Mouse (Mus musculus) embryo, embryonic 10 days (tissue): ENCODE results near the gene Med18.

ENCODE experiments used
- DNase-seq: peaks from one replicate; pipeline ENCODE4 v3.0.0-alpha.2; 2015; ENCODE audit warnings: low spot score

Gene Med18

GRCm38 (mm10) chr4:132463430-132464254 is at the start of gene Med18:
Med18 (minus strand) TSS chr4:132463921.
- DNase-seq: peak; percentile 99

GRCm38 (mm10) chr4:132512080-132512479 is 48.4 kb upstream of the Med18 start:
- no peak for DNase-seq

- DNase-seq: peak; percentile 97
Observed at GRCm38 (mm10) chr4:132510352-132510798, 46.7 kb upstream of the Med18 start, which contains the start of gene Sesn2. Sesn2 (minus strand) TSS chr4:132510501.

GRCm38 (mm10) chr4:132509621-132510296 is 46.0 kb upstream of the Med18 start:
- peak; percentile 92 for DNase-seq

GRCm38 (mm10) chr4:132507210-132507609 is 43.5 kb upstream of the Med18 start:
- no peak for DNase-seq

GRCm38 (mm10) chr4:132506250-132506649 is 42.5 kb upstream of the Med18 start:
- no peak for DNase-seq

- DNase-seq: no peak
Observed at GRCm38 (mm10) chr4:132505800-132506199, 42.1 kb upstream of the Med18 start.

GRCm38 (mm10) chr4:132505034-132505738 is 41.5 kb upstream of the Med18 start:
- no peak for DNase-seq

GRCm38 (mm10) chr4:132503344-132503743 is 39.6 kb upstream of the Med18 start:
- no peak for DNase-seq

GRCm38 (mm10) chr4:132501639-132502038 is 37.9 kb upstream of the Med18 start:
- DNase-seq: no peak

- no peak for DNase-seq
Observed at GRCm38 (mm10) chr4:132494271-132494918, 30.7 kb upstream of the Med18 start.

- no peak for DNase-seq
Observed at GRCm38 (mm10) chr4:132492178-132493060, 28.7 kb upstream of the Med18 start.

- DNase-seq: no peak
Observed at GRCm38 (mm10) chr4:132491748-132492147, 28.0 kb upstream of the Med18 start.

- DNase-seq: no peak
Observed at GRCm38 (mm10) chr4:132491057-132491456, 27.3 kb upstream of the Med18 start.

GRCm38 (mm10) chr4:132490273-132491010 is 26.7 kb upstream of the Med18 start:
- DNase-seq: no peak

GRCm38 (mm10) chr4:132488976-132489375 is 25.3 kb upstream of the Med18 start:
- no peak for DNase-seq

GRCm38 (mm10) chr4:132488521-132488920 is 24.8 kb upstream of the Med18 start:
- DNase-seq: no peak

- DNase-seq: no peak
Observed at GRCm38 (mm10) chr4:132484820-132485219, 21.1 kb upstream of the Med18 start.

- DNase-seq: no peak
Observed at GRCm38 (mm10) chr4:132484231-132484630, 20.5 kb upstream of the Med18 start.

GRCm38 (mm10) chr4:132482956-132483608 is 19.4 kb upstream of the Med18 start:
- DNase-seq: no peak
